Comparison of ENCODE assay signal across 8 mouse cellular contexts in the genomic region with DNA sequence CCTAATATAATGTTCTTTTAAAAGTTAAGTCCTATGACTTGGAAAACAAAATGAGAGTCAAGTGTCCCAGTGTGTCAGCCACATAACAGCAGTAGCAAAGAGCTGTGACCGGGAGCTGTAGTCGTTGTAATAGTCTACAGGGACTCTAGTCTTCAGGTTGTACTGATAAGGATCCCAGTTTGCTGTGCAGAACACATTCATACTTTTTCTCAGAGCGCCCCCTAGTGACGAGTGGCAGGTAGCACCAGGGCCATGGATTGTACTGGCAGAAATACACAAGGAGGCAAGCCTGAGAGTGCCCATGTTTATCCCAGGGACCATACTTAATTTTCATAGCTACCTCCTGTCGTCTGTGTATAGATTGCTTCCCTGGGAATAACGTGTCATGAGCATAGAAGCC. TPM values are rescaled to one million over a fixed set of nuclear protein-coding genes. Genes with fewer than 3 reads are reported as not detected.
DNase-seq lines count a peak whose midpoint lies in the region; ATAC-seq and TF ChIP-seq lines count a peak whose summit lies in the region.

No protein-coding gene starts in this region.

- no peak for TF ChIP-seq POLR2A in bone marrow macrophage, adult 2 months (IDR thresholded peaks at IDR 0.05; ENCODE audit: borderline replicate concordance, low read depth, low read length)

- no peak overlapping the region for H3K4me2 ChIP-seq in heart, embryonic 14.5 days (ENCODE audit: low read length)
- H3K4me2 ChIP-seq in liver, embryonic 13.5 days: no peak overlapping the region
- H3K4me2 ChIP-seq in neural tube, embryonic 11.5 days (ENCODE audit: low read depth): no peak overlapping the region

- H3K9ac ChIP-seq in heart, embryonic 14.5 days (ENCODE audit: low read length): no peak overlapping the region
- H3K9ac ChIP-seq in liver, embryonic 13.5 days: no peak overlapping the region
- H3K9ac ChIP-seq in neural tube, embryonic 11.5 days (ENCODE audit: low read length): no peak overlapping the region

- H3K27me3 ChIP-seq in heart, embryonic 14.5 days (ENCODE audit: control insufficient read depth, insufficient read depth, low read length): no peaks in the 10 kb centered on the region
- no peaks in the 10 kb centered on the region for H3K27me3 ChIP-seq in liver, embryonic 13.5 days
- no peaks in the 10 kb centered on the region for H3K27me3 ChIP-seq in neural tube, embryonic 11.5 days (ENCODE audit: control insufficient read depth, insufficient read depth, low read length)

- TF ChIP-seq CTCF in bone marrow macrophage, adult 2 months (IDR thresholded peaks at IDR 0.05; ENCODE audit: low read depth, low read length): peak; percentile 80

- H3K9me3 ChIP-seq in heart, embryonic 14.5 days (ENCODE audit: control insufficient read depth, low read length): no peaks in the 10 kb centered on the region
- H3K9me3 ChIP-seq in liver, embryonic 13.5 days (replicated peaks): no peaks in the 10 kb centered on the region
- H3K9me3 ChIP-seq in neural tube, embryonic 11.5 days (ENCODE audit: control insufficient read depth, low read length): no peaks in the 10 kb centered on the region

- no peak overlapping the region for H3K27ac ChIP-seq in bone marrow macrophage, adult 2 months (ENCODE audit: insufficient read depth, low read depth, low read length)
- H3K27ac ChIP-seq in heart, embryonic 14.5 days (replicated peaks in 1 of 2; ENCODE audit: control insufficient read depth in 1 of 2, insufficient read depth in 1 of 2, low read depth in 2 of 2, low read length in 2 of 2): no peak overlapping the region
- H3K27ac ChIP-seq in liver, embryonic 13.5 days: no peak overlapping the region
- no peak overlapping the region for H3K27ac ChIP-seq in neural tube, embryonic 11.5 days (ENCODE audit: low read depth, low read length)

- peak; percentile 81 for DNase-seq in kidney, postnatal 14 days
- DNase-seq in liver, embryonic 13.5 days: peak; percentile 59
- DNase-seq in neural tube, embryonic 11.5 days (ENCODE audit: low spot score): peak; percentile 76
- DNase-seq in testis, postnatal 10 days (ENCODE audit: low spot score): peak; percentile 81

- no peak overlapping the region for H3K4me3 ChIP-seq in bone marrow macrophage, adult 2 months (ENCODE audit: insufficient read depth, low read length)
- H3K4me3 ChIP-seq in heart, embryonic 14.5 days (ENCODE audit: control insufficient read depth in 1 of 2, insufficient read depth in 1 of 2, low read depth in 1 of 2, low read length in 2 of 2): no peak overlapping the region
- H3K4me3 ChIP-seq in liver, embryonic 13.5 days (replicated peaks): no peak overlapping the region
- H3K4me3 ChIP-seq in neural tube, embryonic 11.5 days (ENCODE audit: low read depth, low read length): no peak overlapping the region

- ATAC-seq in CD4-positive, CD25-positive, alpha-beta regulatory T cell, adult 4 months: peak; percentile 90
- peak; percentile 72; the same call in 1 of the 2 replicates for ATAC-seq in erythroblast, adult 5-6 weeks (replicated peaks; ENCODE audit: low FRiP score, poor library complexity, severe bottlenecking)
- ATAC-seq in heart, embryonic 14.5 days (ENCODE audit: insufficient number of reproducible peaks, insufficient read depth, low FRiP score, low read depth): peak; percentile 47; the same call in 1 of the 2 replicates
- peak; percentile 73 for ATAC-seq in liver, embryonic 13.5 days (ENCODE audit: low read depth)
- ATAC-seq in neural tube, embryonic 11.5 days (ENCODE audit: insufficient read depth, low FRiP score, low TSS enrichment): peak; percentile 55

- H3K4me1 ChIP-seq in bone marrow macrophage, adult 2 months (ENCODE audit: control insufficient read depth, insufficient read depth, low read length): no peaks in the 10 kb centered on the region
- no peaks in the 10 kb centered on the region for H3K4me1 ChIP-seq in heart, embryonic 14.5 days (ENCODE audit: control insufficient read depth in 2 of 2, insufficient read depth in 2 of 2, low read length in 2 of 2)
- no peaks in the 10 kb centered on the region for H3K4me1 ChIP-seq in liver, embryonic 13.5 days (replicated peaks)
- H3K4me1 ChIP-seq in neural tube, embryonic 11.5 days (ENCODE audit: control insufficient read depth, insufficient read depth, low read length): no peaks in the 10 kb centered on the region

- WGBS in heart, embryonic 14.5 days: 3% methylated on average over 6 of the region's 6 CpGs
- 2% methylated on average over 6 of the region's 6 CpGs for WGBS in liver, embryonic 13.5 days (ENCODE audit: insufficient replicate concordance)
- WGBS in neural tube, embryonic 11.5 days: 11% methylated on average over 6 of the region's 6 CpGs

- no peaks in the 10 kb centered on the region for H3K36me3 ChIP-seq in heart, embryonic 14.5 days (ENCODE audit: control insufficient read depth, insufficient read depth, low read length)
- no peaks in the 10 kb centered on the region for H3K36me3 ChIP-seq in liver, embryonic 13.5 days
- no peaks in the 10 kb centered on the region for H3K36me3 ChIP-seq in neural tube, embryonic 11.5 days (ENCODE audit: control insufficient read depth, insufficient read depth, low read length)

RNA-seq across cellular contexts. Expression of a gene that starts 35.0 kb away (rescaled TPM):
- 10 to 100 TPM; 13.2 to 14.7 TPM for polyA plus RNA-seq in CD4-positive, CD25-positive, alpha-beta regulatory T cell, adult 4 months (2017; shearing (Covaris generic))
- polyA plus RNA-seq in bone marrow macrophage, adult 2 months (2012; ENCODE audit: insufficient read depth, insufficient read length, missing spikeins): 0.19 and 0.42 TPM in 2 replicates
- total RNA-seq in erythroblast, adult 5-6 weeks (2015; ENCODE audit: low replicate concordance): 5.6 and 7.9 TPM in 2 replicates
- 6.1 and 8.2 TPM in 2 replicates for total RNA-seq in erythroblast, adult 5-6 weeks (2017; ENCODE audit: low replicate concordance)
- 1.6 and 1.8 TPM in 2 replicates for polyA plus RNA-seq in heart, embryonic 14.5 days (2014; fragmentation: Nextera tagmentation; extraction: Ambion mirVana)
- polyA plus RNA-seq in liver, embryonic 13.5 days (2015; fragmentation: Nextera tagmentation; extraction: Ambion mirVana): 3.1 and 4.1 TPM in 2 replicates
- polyA plus RNA-seq in neural tube, embryonic 11.5 days (2014; fragmentation: Nextera tagmentation; extraction: Ambion mirVana): 2.1 and 2.6 TPM in 2 replicates
